Mouse (Mus musculus): Measurements from ENCODE around the gene Fam193a. TPM values are rescaled to one million over a fixed set of nuclear protein-coding genes. Genes with fewer than 3 reads are reported as not detected.

The Fam193a gene
- polyA plus RNA-seq, 1 experiment from 2014 or later, result 8.5 TPM

DNA sequence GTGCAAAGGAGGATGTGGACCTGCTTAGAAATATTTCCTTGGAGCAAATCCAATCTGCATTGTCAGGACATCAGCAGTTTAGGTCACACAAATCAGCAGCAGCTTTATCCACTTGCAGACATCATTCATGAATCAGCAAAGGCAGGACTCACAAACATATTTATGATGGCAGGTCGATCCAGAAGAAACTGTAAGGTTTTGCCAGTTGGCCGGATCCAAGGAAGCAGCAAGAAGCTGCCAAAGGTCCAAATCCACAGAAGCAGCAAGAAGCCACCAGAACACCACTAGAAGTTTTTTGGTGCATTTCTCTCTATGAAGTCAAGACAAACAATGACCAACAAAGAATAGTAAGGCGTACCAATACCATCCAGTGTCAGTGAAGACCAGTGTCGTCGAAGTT lies 15.9 kb downstream of the Fam193a start:
- no peak overlapping the region for H3K4me3 ChIP-seq
- H3K9ac ChIP-seq, result no peak overlapping the region
- 0 out of 2 replicates have a peak, but pooled peaks cover 6% of the 10 kb centered on the region for H3K9me3 ChIP-seq (replicated peaks)
- no peaks in the 10 kb centered on the region for H3K27me3 ChIP-seq
- no peak overlapping the region for H3K4me2 ChIP-seq
- peaks cover 9% of the 10 kb centered on the region; the same call in 1 of the 2 replicates for H3K36me3 ChIP-seq
- ATAC-seq (replicated peaks; ENCODE audit: insufficient number of reproducible peaks, insufficient read depth, low FRiP score, low read depth), result no peak
- H3K27ac ChIP-seq, result no peak overlapping the region
- WGBS, result 94% methylated on average over 5 of the region's 5 CpGs
- no peaks in the 10 kb centered on the region; the same call in 1 of the 2 replicates for H3K4me1 ChIP-seq (replicated peaks)

DNA sequence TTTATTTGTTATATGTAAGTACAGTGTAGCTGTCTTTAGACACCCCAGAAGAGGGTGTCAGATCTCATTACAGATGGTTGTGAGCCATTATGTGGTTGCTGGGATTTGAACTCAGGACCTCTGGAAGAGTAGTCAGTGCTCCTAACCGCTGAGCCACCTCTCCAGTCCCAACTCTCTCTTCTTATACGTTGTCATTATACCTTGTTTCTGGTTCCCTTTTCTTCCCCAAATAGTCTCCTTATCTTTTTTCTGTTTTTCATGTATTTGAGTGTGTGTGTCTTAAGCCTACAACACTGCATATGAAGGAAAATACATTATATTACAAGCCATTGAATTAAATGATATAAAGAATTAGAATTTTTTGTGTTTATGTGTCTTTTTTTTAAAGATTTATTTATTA lies 17.0 kb downstream of the Fam193a start:
- H3K4me3 ChIP-seq, result no peak overlapping the region
- H3K9ac ChIP-seq, result no peak overlapping the region
- peaks cover 9% of the 10 kb centered on the region; the same call in 1 of the 2 replicates for H3K36me3 ChIP-seq
- H3K9me3 ChIP-seq (replicated peaks), result 0 out of 2 replicates have a peak, but pooled peaks cover 6% of the 10 kb centered on the region
- no peaks in the 10 kb centered on the region for H3K27me3 ChIP-seq
- H3K4me2 ChIP-seq, result no peak overlapping the region
- ATAC-seq (replicated peaks; ENCODE audit: insufficient number of reproducible peaks, insufficient read depth, low FRiP score, low read depth), result no peak
- H3K4me1 ChIP-seq (replicated peaks), result no peaks in the 10 kb centered on the region; the same call in 1 of the 2 replicates
- 96% methylated on average over 2 of the region's 2 CpGs for WGBS
- H3K27ac ChIP-seq, result no peak overlapping the region

DNA sequence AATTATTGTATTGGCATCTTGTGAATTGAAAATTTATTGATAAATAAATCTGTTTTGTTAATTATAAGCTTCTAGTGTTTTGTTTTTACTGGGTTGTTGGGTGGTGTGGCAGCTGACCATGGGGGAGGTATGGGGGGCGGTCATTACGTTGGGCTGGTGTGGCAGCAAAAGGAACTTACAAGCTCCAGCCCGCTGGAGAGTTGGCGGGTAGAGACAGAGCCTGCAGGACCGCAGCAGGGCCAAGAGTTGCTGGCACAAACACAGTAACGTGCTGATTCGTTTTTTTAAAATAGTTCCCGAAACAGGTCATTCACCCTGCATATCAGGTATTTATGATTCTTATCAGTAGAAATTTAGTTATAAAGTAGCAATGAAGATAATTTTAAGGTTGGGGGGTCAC lies 23.5 kb downstream of the Fam193a start:
- Histone ChIP-seq H3K4me3 (no peak overlapping the region), H3K27ac (no peak overlapping the region), H3K9me3 (replicated peaks) (no peaks in the 10 kb centered on the region), H3K4me2 (no peak overlapping the region), H3K27me3 (no peaks in the 10 kb centered on the region), H3K9ac (no peak overlapping the region), H3K36me3 (no peaks in the 10 kb centered on the region), H3K4me1 (replicated peaks) (peaks cover 11% of the 10 kb centered on the region)
- ATAC-seq (replicated peaks; ENCODE audit: insufficient number of reproducible peaks, insufficient read depth, low FRiP score, low read depth), result no peak
- WGBS, result 91% methylated on average over 8 of the region's 8 CpGs

DNA sequence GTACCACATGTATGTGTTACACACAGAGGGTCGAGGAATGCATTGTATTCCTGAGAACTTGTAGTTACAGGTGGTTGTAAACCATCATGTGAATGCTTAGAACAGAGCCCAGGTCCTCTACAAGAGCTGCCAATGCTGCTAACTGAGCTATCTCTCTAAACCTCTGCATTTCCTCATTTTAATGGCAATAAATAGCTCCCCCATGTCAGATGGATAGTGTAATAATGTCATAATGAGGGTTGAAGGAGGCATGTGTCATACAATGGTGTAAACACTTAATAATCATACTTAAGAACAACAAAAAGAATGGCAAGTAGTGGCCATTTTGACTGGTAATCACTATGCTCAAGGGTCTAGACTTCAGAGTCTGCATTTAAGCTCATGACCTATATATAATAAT lies 25.6 kb downstream of the Fam193a start:
- H3K4me2 ChIP-seq, result no peak overlapping the region
- 86% methylated on average over 1 of the region's 1 CpGs for WGBS
- peaks cover 14% of the 10 kb centered on the region for H3K4me1 ChIP-seq (replicated peaks)
- H3K36me3 ChIP-seq, result no peaks in the 10 kb centered on the region
- no peak overlapping the region for H3K27ac ChIP-seq
- no peak overlapping the region for H3K9ac ChIP-seq
- ATAC-seq (replicated peaks; ENCODE audit: insufficient number of reproducible peaks, insufficient read depth, low FRiP score, low read depth), result no peak
- no peak overlapping the region for H3K4me3 ChIP-seq
- no peaks in the 10 kb centered on the region for H3K27me3 ChIP-seq
- H3K9me3 ChIP-seq (replicated peaks), result no peaks in the 10 kb centered on the region

DNA sequence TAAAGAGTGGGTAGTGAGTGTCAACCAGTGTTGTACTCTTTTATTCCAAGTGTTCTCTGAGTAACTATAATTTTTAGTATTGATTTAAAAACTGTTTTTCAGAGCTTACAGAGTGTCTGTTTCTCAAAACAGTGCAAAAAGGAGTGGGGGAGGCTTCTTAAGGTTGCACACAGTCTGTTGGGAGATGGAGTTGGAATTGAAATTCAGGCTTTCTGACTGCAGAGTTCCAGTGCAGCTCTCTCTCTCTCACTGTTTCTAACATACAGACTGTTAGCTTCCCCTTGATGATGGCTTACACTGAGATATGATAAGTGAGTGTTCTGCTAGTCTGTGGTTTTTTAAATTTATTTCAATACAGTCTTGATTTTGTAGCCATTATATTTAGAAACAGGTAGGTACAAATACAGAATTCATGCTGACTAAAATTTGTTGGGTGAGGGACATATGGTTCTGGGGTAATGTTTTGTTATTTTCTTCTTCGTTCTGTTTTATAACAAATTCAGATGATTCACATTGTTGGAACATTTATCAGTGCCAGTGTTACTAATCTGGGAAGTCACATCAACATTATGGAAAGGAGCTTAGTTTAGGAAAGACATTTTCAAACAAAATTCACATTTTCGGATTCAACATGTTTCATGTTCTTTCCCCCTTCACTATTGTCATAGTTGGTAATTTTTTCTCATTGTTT lies 26.3 kb downstream of the Fam193a start:
- no peak overlapping the region for H3K27ac ChIP-seq
- 78% methylated on average over 2 of the region's 2 CpGs for WGBS
- H3K9me3 ChIP-seq (replicated peaks), result no peaks in the 10 kb centered on the region
- no peak overlapping the region for H3K4me2 ChIP-seq
- no peaks in the 10 kb centered on the region for H3K36me3 ChIP-seq
- no peak overlapping the region for H3K9ac ChIP-seq
- no peak overlapping the region for H3K4me3 ChIP-seq
- ATAC-seq (replicated peaks; ENCODE audit: insufficient number of reproducible peaks, insufficient read depth, low FRiP score, low read depth), result no peak
- no peaks in the 10 kb centered on the region for H3K27me3 ChIP-seq
- peaks cover 14% of the 10 kb centered on the region for H3K4me1 ChIP-seq (replicated peaks)

DNA sequence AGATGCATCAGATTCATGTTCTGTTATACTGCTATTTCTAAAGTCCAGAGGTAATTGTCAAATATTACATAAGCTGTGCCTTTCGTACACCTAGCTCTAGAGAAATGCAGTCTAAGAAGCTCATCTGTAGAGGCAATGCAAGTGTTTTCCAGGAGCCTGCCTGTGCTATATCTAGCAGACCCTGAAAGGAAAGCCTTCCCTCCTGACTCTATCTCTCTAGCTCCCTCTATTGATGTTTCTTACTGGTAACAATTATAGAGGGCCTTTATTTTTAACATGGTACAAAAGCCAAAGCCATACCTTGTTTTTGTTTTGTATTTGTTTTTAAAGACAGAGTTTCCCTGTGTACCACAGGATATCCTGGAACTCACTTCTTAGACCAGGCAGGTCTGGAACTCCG lies 28.1 kb downstream of the Fam193a start:
- no peak overlapping the region for H3K9ac ChIP-seq
- H3K4me1 ChIP-seq (replicated peaks), result peaks cover 22% of the 10 kb centered on the region
- 88% methylated on average over 2 of the region's 2 CpGs for WGBS
- H3K4me2 ChIP-seq, result no peak overlapping the region
- no peaks in the 10 kb centered on the region for H3K9me3 ChIP-seq (replicated peaks)
- no peaks in the 10 kb centered on the region for H3K27me3 ChIP-seq
- H3K4me3 ChIP-seq, result no peak overlapping the region
- ATAC-seq (replicated peaks; ENCODE audit: insufficient number of reproducible peaks, insufficient read depth, low FRiP score, low read depth), result no peak
- H3K36me3 ChIP-seq, result no peaks in the 10 kb centered on the region
- 0 out of 2 replicates have a peak overlapping the region, but pooled peaks have one; percentile 12 for H3K27ac ChIP-seq

DNA sequence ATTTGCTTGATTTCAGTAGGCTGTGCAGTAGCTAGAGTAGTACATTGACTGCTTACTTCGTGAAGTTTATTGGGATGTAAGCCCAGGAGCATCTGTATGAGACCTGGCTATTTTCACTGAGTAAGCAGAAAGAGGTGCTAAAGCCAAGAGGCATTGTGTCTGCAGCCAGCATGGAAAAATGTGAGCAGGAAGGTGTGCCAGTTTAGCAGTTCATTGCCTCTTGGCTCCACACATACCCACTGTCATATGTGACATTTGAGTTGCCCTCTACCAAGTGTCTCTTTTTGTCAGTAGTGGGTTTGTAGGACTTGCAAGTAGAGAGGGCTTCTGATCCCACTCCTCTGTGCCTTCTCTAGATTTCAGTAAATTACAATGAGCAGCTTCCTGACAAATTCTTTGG lies 28.6 kb downstream of the Fam193a start:
- 61% methylated on average over 1 of the region's 1 CpGs for WGBS
- Histone ChIP-seq H3K9me3 (replicated peaks) (no peaks in the 10 kb centered on the region), H3K27me3 (no peaks in the 10 kb centered on the region), H3K4me3 (no peak overlapping the region), H3K4me2 (no peak overlapping the region), H3K4me1 (replicated peaks) (peaks cover 26% of the 10 kb centered on the region), H3K9ac (no peak overlapping the region), H3K27ac (0 out of 2 replicates have a peak overlapping the region, but pooled peaks have one; percentile 12), H3K36me3 (no peaks in the 10 kb centered on the region)
- no peak for ATAC-seq (replicated peaks; ENCODE audit: insufficient number of reproducible peaks, insufficient read depth, low FRiP score, low read depth)

DNA sequence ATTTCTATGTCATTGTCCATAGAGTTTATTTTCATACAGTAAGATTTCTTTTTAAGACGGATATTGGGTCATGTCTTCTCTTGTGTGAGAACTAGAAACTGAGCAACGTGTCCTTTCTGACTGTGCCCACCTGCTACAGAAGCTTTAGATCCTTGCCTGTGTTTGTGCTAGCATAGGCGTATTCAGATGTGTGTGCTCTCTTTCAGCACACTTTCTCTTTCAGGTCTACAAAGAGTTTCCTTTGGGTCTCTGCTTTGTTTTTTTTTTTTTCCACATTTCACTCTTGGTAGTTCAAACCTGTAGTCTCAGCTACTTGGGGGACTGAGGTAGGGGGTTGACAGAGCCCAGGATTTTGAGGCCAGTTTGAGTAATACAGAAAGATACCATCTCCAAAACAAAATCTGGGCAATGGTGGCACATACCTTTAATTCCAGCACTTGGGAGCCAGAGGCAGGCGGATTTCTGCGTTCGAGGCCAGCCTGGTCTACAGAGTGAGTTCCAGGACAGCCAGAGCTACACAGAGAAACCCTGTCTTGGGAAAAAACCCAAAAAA lies 37.7 kb downstream of the Fam193a start:
- Histone ChIP-seq H3K9me3 (replicated peaks) (no peaks in the 10 kb centered on the region), H3K27ac (no peak overlapping the region), H3K4me2 (no peak overlapping the region), H3K36me3 (no peaks in the 10 kb centered on the region), H3K4me1 (replicated peaks) (peaks cover 30% of the 10 kb centered on the region), H3K27me3 (no peaks in the 10 kb centered on the region), H3K9ac (no peak overlapping the region), H3K4me3 (no peak overlapping the region)
- no peak for ATAC-seq (replicated peaks; ENCODE audit: insufficient number of reproducible peaks, insufficient read depth, low FRiP score, low read depth)
- WGBS, result 82% methylated on average over 6 of the region's 6 CpGs

DNA sequence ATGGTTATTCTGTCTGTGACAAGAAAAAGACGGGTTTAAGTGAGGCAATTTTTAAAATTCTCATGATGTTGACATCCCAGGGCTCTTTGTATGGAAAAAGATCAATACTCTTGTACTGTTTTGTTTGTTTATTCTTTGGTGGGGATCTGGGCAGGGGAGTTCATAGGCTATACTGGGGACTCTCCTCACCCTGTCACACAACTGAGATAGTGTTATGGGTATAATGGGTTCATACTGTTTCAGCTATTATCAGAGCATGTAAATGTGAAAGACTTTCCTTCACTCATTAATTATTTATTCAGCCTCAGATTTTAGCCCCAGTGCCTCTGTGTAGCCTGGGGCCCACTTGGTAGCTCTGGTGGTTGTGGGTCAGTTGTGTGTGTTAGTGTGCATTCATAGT lies 39.3 kb downstream of the Fam193a start:
- Histone ChIP-seq H3K27me3 (no peaks in the 10 kb centered on the region), H3K36me3 (no peaks in the 10 kb centered on the region), H3K4me2 (no peak overlapping the region), H3K9me3 (replicated peaks) (no peaks in the 10 kb centered on the region), H3K4me3 (no peak overlapping the region), H3K9ac (no peak overlapping the region), H3K4me1 (replicated peaks) (peaks cover 19% of the 10 kb centered on the region), H3K27ac (no peak overlapping the region)
- WGBS, result 76% methylated on average over 1 of the region's 1 CpGs
- ATAC-seq (replicated peaks; ENCODE audit: insufficient number of reproducible peaks, insufficient read depth, low FRiP score, low read depth), result no peak

DNA sequence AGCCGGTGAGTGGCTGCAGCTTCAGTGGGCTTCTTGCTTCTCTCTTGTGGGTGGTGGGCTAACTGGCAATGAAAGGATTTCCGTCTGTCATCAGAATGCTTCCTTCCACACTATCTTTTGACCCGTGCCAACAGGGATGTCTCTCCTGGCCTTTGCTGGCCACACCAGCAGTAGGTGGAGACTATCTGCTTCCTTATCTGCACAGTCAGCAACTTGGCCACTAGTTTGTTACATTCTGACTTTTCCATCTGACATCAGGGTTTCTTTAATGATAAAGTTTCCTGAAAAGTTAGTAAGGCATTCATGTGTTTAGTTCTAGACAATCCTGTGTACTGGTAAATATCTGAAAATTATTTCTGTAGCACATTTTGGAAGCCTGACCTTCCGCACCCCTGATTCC lies 41.1 kb downstream of the Fam193a start:
- no peaks in the 10 kb centered on the region for H3K27me3 ChIP-seq
- no peak overlapping the region for H3K4me2 ChIP-seq
- no peak overlapping the region for H3K9ac ChIP-seq
- peaks cover 20% of the 10 kb centered on the region for H3K4me1 ChIP-seq (replicated peaks)
- no peak overlapping the region for H3K27ac ChIP-seq
- no peaks in the 10 kb centered on the region for H3K9me3 ChIP-seq (replicated peaks)
- no peak for ATAC-seq (replicated peaks; ENCODE audit: insufficient number of reproducible peaks, insufficient read depth, low FRiP score, low read depth)
- WGBS, result 42% methylated on average over 4 of the region's 4 CpGs
- no peak overlapping the region for H3K4me3 ChIP-seq
- H3K36me3 ChIP-seq, result no peaks in the 10 kb centered on the region

DNA sequence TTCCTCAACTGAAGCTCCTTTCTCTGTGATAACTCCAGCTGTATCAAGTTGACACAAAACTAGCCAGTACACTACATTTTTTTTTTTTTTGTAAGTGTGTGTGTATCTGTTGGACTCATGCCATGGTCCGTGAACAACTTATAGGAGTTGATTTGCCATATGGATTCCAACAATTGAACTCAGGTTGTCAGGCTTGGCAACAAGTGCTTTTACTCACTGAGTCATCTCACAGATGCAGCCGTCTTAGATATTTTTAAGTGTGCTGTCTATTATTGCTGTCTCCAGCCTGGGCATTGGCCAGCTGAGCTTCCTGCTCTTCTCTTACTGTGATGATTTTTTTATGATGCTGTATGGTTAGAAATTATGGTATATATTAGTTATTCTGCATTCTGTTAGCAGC lies 44.2 kb downstream of the Fam193a start:
- Histone ChIP-seq H3K9me3 (replicated peaks) (no peaks in the 10 kb centered on the region), H3K36me3 (no peaks in the 10 kb centered on the region), H3K4me2 (no peak overlapping the region), H3K4me3 (no peak overlapping the region), H3K27me3 (no peaks in the 10 kb centered on the region), H3K27ac (no peak overlapping the region), H3K4me1 (replicated peaks) (peaks cover 32% of the 10 kb centered on the region), H3K9ac (no peak overlapping the region)
- 32% methylated on average over 2 of the region's 2 CpGs for WGBS
- no peak for ATAC-seq (replicated peaks; ENCODE audit: insufficient number of reproducible peaks, insufficient read depth, low FRiP score, low read depth)
